Mouse (Mus musculus) hematopoietic stem cell, adult 5-6 weeks (primary cell): ENCODE results near the gene Zfp991. TPM values are rescaled to one million over a fixed set of nuclear protein-coding genes. Genes with fewer than 3 reads are reported as not detected.
"Not testable (repeated sequence)": the region's sequence is repeated elsewhere in the genome, so short reads cannot be mapped to it uniquely, and the experiment has no call there.

Experiments
- ATAC-seq, 2 experiments: fragments of 125-278 bp in 1 of 2; replicated peaks in 1 of 2; 2 replicates each; pipeline ENCODE4 v1.8.0; 2016 to 2017; ENCODE audit warnings: inconsistent platforms in 2 of 2, mild to moderate bottlenecking in 2 of 2, moderate number of reproducible peaks in 2 of 2, low read depth in 1 of 2, moderate TSS enrichment in 1 of 2; ENCODE audit not compliant: low FRiP score in 2 of 2, poor library complexity in 2 of 2, severe bottlenecking in 2 of 2, insufficient read depth in 1 of 2, low TSS enrichment in 1 of 2
- total RNA-seq: library from RNA; stranded (forward); fragments of 172-1452, 232-1000 nt; gene quantifications from 2 replicates; pipeline ENCODE4 v1.2.3, GENCODE M21; 2017

The Zfp991 gene
- total RNA-seq, 1 experiment from 2014 or later, result 44.5 TPM

DNA sequence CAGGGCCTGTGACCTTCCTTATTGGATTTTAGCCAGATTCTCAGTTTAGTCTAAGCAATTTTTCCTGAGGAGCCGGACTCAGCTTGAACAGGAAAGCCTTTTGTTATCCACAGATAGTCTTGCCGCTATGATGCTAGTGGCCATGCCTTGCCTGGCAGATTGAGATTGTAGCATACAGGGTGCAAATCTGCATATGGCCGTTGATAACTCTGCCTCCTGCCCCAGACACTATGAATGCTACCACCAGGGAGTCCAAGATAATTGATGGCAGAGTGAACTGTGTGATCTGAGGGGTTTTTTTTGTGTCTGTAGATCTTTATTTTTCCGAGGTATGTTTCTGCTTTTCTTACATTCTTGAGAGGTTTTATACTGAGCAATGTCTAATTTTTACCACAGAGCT, 39.7 kb downstream of the Zfp991 start:
- ATAC-seq, result not testable (repeated sequence)

DNA sequence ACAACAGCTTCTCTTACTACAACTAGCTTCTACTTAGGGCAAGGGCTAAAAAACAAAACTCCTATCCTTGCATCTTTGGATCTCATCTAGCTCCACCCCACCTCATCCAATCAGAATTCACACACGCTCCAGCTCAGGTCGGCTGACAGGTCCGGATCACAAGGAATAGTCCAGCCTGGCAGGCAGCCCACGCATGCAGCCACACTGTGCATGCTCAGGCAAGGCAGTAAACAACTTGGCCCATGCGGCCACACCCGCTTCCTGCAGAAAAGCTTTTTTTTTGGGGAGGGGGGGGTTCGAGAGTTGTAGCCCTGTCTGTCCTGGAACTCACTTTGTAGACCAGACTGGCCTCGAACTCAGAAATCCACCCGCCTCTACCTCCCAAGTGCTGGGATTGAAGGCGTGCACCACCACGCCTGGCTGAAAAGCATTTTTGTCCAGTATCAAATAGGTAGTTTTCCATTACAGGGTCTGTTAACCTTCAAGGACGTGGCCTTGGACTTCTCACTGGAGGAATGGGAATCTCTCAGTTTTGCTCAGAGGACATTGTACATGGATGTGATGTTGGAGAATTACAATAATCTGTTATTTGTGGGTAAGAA, 44.5 kb downstream of the Zfp991 start:
- not testable (repeated sequence) for ATAC-seq

DNA sequence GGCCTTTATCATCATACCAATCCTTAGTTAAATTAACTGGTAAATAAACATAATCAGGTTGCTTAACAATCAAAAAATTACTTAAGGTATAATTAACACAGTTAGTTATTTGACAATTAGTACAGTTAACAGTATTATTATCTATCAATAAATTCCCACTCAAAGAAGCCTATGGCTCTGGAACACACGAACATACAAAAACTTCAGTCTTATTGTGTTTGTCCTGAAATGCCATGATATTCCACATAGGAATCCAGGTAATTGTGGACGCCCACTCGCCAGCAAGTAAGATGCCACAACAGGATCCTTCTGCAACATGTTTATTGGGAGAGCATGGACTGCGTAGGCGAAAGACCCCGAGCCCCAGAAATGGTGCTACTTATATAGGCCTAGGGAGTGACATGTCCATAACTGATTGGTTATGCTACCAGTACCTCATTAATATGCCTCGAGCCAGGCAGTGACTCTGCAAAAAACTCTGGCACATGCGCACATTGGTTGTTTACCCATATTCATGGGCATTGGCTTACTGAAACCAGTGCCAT, 49.4 kb downstream of the Zfp991 start:
- ATAC-seq, result not testable (repeated sequence)

DNA sequence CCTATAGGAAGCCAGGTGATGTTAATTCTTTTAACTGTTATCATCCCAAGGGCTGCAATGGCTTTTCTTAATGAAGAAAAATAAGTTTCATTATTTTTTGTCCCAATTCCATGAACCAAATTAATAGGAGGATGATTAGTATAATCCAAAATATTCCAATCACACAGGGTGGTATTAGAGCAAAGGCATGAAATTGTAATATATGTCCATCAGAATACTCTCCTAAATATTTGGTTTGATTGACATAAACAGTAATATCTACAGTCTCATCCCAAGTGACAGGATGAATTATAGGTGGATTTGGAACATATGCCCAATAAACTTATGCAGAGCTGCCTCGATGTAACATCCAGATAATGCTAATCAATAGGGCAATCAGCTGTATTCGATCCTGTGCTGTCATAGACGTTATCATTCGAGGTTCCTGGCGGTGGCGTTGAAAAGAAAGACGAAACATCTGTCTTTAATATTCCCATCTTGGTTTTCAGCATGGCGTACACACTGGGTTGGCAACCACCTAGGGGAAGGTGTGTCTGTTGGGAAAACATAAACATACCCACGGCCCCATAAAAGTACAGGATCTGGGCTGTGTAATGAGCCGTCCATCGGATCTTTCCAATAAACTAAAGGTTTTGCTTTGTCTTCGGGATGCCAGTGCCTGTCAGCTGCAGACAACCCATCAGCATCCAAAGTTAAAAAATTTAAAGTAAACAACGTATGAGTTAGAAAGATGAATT, 50.3 kb downstream of the Zfp991 start:
- peak; percentile 13 to 37; a peak in 2 of 4 replicates for ATAC-seq

DNA sequence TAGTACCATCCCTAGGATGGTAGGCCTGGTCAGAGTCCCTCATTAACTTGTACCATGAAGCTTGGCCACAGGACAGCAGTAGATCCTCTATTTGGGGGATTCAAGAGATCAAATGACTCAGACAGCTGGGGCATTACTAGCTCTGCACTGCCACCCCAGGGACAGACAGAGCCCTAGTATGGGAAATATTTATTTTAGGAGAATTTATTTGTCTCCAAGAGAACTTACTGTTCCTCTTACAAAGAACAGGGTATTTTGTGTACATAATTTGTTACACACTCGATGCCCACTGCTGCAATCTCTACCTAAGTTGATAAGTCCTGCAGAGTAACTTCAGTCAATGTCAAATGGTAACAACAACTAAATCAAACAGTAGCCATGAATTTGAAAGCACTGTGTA, 55.0 kb downstream of the Zfp991 start:
- peak in 1 of 2 experiments; percentile 19; a peak in 1 of 4 replicates for ATAC-seq

DNA sequence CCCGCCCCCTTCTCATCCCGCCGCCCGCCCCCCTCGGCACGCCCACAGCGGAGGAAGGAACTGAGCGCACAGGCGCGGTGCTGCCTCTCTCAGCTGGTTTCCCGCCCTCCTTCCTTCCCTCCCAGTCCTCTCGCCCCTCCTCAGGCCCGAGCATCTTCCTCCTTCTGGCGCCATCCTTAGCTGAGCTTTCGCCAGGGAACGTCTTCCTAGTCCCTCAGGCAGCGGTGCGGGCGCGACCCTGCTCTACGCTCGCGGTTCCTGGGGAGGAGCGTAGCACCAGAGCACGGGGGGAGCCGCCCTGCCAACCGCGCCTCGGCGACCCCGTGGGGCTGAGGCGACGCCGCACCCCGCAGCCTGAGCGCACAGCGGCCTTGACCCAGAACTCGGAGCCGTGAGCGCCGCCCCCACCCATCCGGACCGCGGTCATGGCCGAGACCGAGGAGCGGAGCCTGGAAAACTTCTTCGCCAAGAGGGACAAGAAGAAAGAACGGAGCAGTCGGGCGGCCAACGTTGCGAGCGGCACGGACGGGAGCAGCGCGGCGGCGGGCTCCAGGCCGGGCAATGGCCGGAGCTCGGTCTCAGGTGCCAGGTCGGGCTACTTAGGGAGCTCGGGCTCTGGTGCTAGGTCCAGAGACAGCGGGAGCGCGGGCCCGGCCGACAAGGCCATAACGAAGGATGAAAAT, 55.6 kb downstream of the Zfp991 start:
- ATAC-seq, result peak in 1 of 2 experiments; percentile 63; a peak in 1 of 4 replicates

DNA sequence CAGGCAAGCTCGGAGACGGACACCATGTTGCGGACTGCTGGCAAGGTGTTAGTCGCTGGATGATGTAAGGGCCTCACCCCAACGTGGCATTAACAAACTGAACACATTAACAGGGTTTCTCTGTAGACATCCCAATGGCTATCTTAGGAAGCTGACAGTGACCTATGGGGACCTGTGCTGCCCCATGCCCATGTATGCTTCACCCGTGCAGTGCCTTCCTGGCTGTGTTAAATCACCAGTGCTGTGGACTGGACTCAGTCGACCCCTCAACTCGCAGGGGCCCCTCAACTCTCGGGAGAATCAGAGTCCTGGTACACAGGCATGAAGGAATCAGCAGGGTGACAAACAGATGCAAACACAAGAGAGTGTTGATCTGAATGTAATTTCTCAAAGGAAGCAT, 63.3 kb downstream of the Zfp991 start:
- not testable (repeated sequence) for ATAC-seq

DNA sequence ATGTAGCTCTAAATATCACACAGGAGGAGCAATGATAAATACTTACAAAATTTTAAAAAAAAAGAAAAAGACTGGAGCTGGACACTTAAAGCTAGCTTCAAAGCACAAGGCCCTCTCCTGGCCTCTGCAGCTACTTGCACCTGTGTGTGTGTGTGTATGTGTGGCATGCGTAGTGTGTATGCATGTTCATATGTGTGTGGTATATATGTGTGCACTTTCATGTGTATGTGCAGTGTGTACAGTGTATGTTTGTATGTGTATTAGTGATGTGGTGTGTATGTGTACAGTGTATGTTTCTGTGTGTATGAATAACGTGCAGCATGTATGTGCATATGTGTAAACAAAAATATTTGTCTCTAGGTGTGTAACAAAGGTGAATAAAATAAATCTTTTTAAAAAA, 65.4 kb downstream of the Zfp991 start:
- not testable (repeated sequence) for ATAC-seq

DNA sequence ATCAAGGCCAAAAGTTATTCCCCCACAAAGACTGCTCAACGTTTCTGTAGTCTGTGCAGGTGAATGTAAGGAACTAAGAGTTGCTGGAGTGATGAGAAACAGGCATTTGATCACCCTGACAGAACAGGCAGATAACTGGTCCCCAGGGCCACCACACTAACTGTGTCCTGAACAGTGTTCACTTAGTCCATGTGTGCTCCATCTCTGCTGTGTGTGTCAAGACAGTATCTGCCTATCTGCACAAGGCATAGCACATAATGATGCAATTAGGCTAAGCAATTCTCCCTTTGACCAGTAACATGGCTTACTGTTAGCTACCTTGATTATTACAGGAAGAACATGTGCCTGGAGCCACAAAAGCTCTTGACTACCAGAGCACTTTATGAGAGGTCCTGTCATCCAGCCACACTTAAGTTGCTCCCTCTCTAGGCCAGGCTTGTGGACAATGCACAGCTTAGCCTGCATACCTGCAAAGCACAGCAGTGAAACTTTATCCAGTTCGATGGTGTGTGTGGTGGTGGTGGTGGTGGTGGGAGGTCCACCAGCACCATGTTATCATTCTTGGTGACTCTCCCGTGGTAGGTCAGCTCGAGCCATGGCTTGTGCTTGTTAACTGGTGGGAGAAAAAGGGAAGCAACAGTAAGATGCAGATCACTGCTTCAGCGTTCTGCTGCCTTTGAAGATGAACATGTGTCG, 67.4 kb downstream of the Zfp991 start:
- ATAC-seq, result peak; percentile 13 to 34; a peak in 1 of 4 replicates

DNA sequence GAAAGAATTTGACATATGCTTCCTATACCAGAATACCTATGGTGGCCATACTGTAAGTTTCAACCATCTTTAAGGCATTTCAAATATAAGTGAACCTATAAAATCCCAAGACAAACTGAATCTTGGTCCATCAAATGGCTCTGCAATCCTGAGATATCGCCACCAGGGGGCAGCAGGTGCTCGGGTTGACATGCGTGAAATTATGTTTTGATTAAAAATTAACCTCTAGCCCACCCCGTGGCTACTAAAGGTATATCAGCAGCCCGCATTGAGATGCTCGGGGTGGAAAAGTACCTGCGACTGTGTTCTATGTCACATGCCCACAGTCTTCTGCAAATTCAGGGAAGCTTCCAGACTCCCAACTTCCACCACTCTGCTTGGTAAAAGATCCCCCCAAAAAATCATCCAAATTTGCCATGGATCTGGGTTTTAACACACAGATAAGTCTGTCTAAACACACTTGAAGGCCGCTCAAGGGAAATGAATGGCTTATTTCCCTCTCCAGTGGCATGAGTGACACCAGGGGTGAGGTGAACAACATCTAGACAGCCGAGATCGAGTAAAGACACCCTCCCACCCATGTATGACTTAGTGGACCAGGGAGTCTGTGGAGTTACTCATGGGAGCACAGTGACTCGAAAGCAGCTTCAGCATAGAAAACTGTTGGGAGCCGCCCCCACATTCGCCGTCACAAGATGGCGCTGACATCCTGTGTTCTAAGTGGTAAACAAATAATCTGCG, 70.3 kb downstream of the Zfp991 start:
- peak; percentile 41 to 46; a peak in 3 of 4 replicates for ATAC-seq

DNA sequence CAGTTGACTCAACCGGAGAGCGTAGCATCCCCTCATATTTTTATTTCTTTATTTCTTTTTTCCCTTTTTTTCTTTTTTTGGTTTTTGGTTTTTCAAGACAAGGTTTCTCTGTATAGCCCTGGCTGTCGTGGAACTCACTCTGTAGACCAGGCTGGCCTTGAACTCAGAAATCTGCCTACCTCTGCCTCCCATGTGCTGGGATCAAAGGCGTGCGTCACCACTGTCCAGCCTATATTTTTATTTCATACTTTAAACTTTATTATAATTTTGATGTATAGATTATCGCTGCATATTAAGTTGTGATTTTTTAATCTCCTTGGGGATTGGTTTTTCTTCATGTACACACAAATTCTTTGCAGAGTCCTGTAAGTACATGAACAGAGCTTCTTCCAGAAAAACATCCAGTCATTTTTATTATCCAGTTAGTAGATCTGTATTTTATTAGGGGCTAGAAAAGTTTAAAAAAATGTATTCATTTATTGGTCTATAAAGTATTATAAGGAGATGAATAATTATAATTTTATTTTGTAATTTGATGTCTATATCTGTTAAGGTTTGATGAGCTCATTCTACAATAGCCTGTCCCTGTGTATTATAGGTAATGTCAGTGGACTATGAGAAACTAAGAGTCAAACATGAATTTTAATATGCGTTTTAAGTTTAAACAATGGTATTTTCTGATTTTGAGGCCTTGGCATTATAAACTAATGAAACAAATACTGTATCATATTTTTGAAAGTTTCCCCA, 80.5 kb downstream of the Zfp991 start:
- not testable (repeated sequence) for ATAC-seq

DNA sequence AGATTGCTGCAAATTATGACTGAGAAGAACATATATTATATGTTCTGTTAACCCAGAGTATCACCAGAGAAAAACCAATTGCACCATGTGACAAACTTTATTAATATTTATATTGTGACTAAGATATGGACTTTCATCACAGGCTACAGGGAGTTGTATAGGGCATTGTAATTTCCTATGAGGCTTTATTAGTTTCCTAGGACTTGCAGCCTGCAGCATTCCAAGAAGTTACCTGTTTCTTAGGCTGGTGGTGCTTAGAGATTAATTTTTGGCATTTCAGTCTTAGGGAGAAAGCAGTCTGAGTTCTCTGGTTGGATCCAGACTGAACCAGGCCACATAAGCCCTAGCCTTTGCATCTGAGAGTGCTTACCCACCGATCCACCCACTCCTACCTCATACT, 82.4 kb downstream of the Zfp991 start:
- not testable (repeated sequence) for ATAC-seq

DNA sequence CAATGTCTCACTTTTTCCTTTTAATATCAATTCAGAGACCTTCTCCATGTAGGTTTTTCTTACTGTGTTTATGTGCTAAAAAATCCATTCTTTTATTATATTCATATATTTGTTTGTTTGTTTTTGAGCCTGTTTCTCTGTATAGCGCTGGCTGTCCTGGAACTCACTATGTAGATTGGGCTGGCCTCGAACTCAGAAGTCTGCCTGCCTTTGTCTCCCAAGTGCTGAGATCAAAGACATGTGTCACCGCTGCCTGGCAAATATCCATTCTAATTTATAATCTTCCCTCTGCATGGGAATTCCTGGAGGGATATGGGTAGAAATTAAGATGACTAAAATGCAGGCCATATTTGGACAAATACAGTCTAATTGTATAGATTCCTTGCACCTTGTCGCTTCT, 85.8 kb downstream of the Zfp991 start:
- ATAC-seq, result peak in 1 of 2 experiments; percentile 45; a peak in 1 of 4 replicates

DNA sequence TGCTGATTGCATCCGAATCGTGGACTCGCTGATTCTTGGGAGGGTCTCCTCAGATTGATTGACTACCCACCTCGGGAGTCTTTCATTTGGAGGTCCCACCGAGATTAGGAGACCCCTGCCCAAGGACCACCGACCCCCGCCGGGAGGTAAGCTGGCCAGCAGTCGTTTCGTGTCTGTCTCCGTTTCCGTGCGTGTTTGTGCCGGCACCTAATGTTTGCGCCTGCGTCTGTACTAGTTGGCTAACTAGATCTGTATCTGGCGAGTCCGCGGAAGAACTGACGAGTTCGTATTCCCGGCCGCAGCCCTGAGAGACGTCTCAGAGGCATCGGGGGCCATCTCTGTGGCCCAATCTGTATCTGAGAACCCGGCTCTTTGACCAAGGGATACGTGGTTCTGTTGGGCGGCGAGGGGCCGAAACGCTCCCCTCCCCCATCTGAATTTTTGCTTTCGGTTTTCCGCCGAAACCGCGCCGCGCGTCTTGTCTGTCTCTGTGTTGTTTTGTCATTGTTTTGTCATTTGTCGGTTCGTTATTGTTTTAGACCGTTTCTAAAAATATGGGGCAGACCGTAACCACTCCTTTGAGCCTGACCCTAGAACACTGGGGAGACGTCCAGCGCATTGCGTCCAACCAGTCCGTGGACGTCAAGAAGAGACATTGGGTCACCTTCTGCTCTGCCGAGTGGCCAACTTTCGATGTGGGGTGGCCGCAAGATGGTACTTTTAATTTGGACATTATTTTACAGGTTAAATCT, 87.7 kb downstream of the Zfp991 start:
- ATAC-seq, result not testable (repeated sequence)

DNA sequence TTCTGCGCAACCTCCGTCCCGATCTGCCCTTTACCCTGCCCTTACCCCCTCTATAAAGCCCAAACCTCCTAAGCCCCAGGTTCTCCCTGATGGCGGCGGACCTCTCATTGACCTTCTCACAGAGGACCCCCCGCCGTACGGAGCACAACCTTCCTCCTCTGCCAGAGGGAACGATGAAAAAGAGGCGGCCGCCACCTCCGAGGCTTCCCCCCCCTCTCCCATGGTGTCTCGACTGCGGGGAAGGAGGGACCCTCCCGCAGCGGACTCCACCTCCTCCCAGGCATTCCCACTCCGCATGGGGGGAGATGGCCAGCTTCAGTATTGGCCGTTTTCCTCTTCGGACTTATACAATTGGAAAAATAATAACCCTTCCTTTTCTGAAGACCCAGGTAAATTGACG, 88.4 kb downstream of the Zfp991 start:
- not testable (repeated sequence) for ATAC-seq

DNA sequence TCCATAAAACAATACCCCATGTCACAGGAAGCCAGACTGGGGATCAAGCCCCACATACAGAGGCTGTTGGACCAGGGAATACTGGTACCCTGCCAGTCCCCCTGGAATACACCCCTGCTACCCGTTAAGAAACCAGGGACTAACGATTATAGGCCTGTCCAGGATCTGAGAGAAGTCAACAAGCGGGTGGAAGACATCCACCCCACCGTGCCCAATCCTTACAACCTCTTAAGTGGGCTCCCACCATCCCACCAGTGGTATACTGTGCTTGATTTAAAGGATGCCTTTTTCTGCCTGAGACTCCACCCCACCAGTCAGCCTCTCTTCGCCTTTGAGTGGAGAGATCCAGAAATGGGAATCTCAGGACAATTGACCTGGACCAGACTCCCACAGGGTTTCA, 90.2 kb downstream of the Zfp991 start:
- not testable (repeated sequence) for ATAC-seq
